Mouse (Mus musculus) cortical plate, adult 2 months (tissue): ENCODE results near the gene Commd9. TPM values are rescaled to one million over a fixed set of nuclear protein-coding genes. Genes with fewer than 3 reads are reported as not detected.

Source experiments
- H3K27ac ChIP-seq: fragments of 200-500 bp; 2 replicates; pipeline ENCODE4 v1.5.1; 2012; ENCODE audit warnings: low read length, control low read depth, inconsistent platforms; ENCODE audit not compliant: insufficient read depth
- H3K4me1 ChIP-seq: fragments of 200-500 bp; 2 replicates; pipeline ENCODE4 v1.6.1; 2011; ENCODE audit warnings: low read length; ENCODE audit not compliant: control insufficient read depth, insufficient read depth
- H3K4me3 ChIP-seq: fragments of 200-500 bp; 2 replicates; pipeline ENCODE4 v1.5.1; 2011; ENCODE audit warnings: mild to moderate bottlenecking, low read length, control low read depth; ENCODE audit not compliant: insufficient read depth
- CTCF ChIP-seq: fragments of 200-500 bp; IDR thresholded peaks from 2 replicates; pipeline ENCODE4 v1.5.1; 2011; ENCODE audit warnings: mild to moderate bottlenecking, control low read depth, low read length; ENCODE audit not compliant: insufficient read depth; ENCODE audit errors: extremely low read depth
- POLR2A ChIP-seq: fragments of 200-500 bp; IDR thresholded peaks from 2 replicates; pipeline ENCODE4 v1.6.1; 2011; ENCODE audit warnings: mild to moderate bottlenecking, low read length, control low read depth; ENCODE audit not compliant: insufficient read depth; ENCODE audit errors: extremely low read depth
- polyA plus RNA-seq: library from polyadenylated mRNA; depleted of rRNA; stranded (reverse); fragments of >200 nt; gene quantifications from 2 replicates; pipeline ENCODE4 v1.2.3, GENCODE M21; 2012; rRNA removed

Gene Commd9
- polyA plus RNA-seq, result 86.5 and 88.5 TPM in 2 replicates

DNA sequence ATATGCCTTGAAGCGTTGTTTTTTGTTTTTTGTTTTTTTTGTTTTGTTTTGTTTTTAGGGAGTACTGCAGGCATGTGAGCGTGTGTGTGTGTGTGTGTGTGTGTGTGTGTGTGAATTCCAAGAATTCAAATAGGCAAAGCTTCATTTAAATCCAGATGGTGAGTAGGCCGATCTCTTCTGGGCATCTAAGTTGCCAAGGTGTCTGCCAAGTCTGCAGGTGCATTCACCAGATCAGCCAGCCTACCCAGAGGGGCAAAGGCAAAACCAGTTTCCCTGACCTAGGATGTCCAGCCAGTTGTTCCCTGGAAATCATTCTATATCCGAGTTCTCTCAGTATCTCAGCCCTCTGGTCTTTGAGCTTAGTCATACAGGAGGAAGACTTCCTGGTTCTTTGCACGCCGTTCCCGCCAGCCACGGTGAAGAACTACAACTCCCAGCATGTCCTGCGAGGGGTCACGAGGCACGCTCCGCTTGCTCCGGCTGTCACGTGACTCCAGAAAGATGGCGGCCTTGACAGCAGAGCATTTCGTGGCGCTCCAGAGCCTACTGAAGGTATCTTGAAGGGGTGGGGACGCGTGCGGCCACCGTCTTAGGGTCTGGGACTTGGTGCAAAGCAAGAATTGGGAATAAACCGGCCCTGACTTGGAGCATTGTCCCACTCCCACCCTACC, at the start of gene Commd9:
Commd9 (plus strand) TSS at position 480 of the 671 bp plus-strand sequence.
- TF ChIP-seq POLR2A (peak; percentile 94), CTCF (no peak)
- Histone ChIP-seq H3K4me3 (peak within 1 kb of the TSS; percentile 47), H3K27ac (0 out of 2 replicates have a peak within 1 kb of the TSS, but pooled peaks have one; percentile 30), H3K4me1 (peaks cover 1% of the 10 kb centered on the region; the same call in 1 of the 2 replicates)

DNA sequence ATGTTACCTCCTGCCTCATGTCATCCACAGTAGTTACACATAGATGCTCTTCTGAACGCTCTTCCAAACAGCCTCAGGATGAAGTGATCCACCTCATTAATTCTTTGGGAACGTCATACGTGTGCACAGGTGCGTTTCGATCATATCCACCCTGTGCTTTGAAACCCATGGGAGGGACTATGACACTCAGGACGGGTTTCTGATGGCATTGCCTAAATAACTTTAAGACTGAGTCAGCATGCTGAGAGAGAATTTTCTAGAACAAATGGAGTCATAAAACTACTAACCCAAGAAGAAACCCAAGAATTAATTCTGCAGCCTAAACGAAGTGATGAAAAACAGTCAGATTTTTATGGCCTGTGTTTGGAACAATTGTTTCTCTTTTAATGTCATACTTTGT, 43.3 kb upstream of the Commd9 start:
- H3K27ac ChIP-seq, result no peak overlapping the region
- no peaks in the 10 kb centered on the region for H3K4me1 ChIP-seq
- TF ChIP-seq CTCF, result no peak
- no peak for TF ChIP-seq POLR2A
- no peak overlapping the region for H3K4me3 ChIP-seq

- no peaks in the 10 kb centered on the region for H3K4me1 ChIP-seq
- no peak overlapping the region for H3K4me3 ChIP-seq
- TF ChIP-seq CTCF (no peak), POLR2A (no peak)
- no peak overlapping the region for H3K27ac ChIP-seq
Measured at GRCm38 (mm10) chr2:101854792-101855191, 31.3 kb upstream of the Commd9 start.

DNA sequence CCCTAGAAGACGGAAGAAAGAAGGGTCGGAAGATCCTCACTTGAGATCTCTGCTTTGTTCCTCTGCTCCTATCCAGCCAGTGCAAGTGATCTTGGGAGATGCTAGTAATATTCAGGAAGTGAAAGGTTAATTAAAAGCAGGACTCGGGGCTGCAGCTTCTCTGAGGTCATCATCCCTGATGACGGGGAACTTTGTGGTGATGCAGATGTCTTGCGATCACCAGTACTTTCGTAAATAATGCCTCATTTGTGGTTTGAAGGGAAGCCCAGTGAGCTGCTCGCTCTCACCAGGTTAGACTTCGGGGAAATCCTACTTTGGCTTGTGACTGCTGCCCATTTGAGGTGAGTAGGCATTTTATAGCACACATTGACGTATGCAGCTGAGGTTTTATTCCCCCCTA, 29.9 kb upstream of the Commd9 start:
- Histone ChIP-seq H3K4me3 (no peak overlapping the region), H3K4me1 (no peaks in the 10 kb centered on the region; the same call in 1 of the 2 replicates), H3K27ac (no peak overlapping the region)
- TF ChIP-seq CTCF, result no peak

- Histone ChIP-seq H3K27ac (no peak overlapping the region), H3K4me1 (no peaks in the 10 kb centered on the region; the same call in 1 of the 2 replicates), H3K4me3 (no peak overlapping the region)
- no peak for TF ChIP-seq CTCF
- no peak for TF ChIP-seq POLR2A
Measured at GRCm38 (mm10) chr2:101860920-101861485, 25.0 kb upstream of the Commd9 start.

GRCm38 (mm10) chr2:101862219-101863123, 23.6 kb upstream of the Commd9 start:
- Histone ChIP-seq H3K4me1 (no peaks in the 10 kb centered on the region; the same call in 1 of the 2 replicates), H3K4me3 (no peak overlapping the region), H3K27ac (no peak overlapping the region)
- TF ChIP-seq CTCF (no peak), POLR2A (no peak)

GRCm38 (mm10) chr2:101868683-101869082, 17.4 kb upstream of the Commd9 start:
- TF ChIP-seq CTCF, result no peak
- no peak for TF ChIP-seq POLR2A
- H3K27ac ChIP-seq, result no peak overlapping the region
- no peak overlapping the region for H3K4me3 ChIP-seq
- H3K4me1 ChIP-seq, result no peaks in the 10 kb centered on the region

- Histone ChIP-seq H3K27ac (no peak overlapping the region), H3K4me1 (no peaks in the 10 kb centered on the region), H3K4me3 (no peak overlapping the region)
- no peak for TF ChIP-seq POLR2A
- TF ChIP-seq CTCF, result peak; percentile 36; the same call in 1 of the 2 replicates
Measured at GRCm38 (mm10) chr2:101871179-101871578, 14.9 kb upstream of the Commd9 start.

DNA sequence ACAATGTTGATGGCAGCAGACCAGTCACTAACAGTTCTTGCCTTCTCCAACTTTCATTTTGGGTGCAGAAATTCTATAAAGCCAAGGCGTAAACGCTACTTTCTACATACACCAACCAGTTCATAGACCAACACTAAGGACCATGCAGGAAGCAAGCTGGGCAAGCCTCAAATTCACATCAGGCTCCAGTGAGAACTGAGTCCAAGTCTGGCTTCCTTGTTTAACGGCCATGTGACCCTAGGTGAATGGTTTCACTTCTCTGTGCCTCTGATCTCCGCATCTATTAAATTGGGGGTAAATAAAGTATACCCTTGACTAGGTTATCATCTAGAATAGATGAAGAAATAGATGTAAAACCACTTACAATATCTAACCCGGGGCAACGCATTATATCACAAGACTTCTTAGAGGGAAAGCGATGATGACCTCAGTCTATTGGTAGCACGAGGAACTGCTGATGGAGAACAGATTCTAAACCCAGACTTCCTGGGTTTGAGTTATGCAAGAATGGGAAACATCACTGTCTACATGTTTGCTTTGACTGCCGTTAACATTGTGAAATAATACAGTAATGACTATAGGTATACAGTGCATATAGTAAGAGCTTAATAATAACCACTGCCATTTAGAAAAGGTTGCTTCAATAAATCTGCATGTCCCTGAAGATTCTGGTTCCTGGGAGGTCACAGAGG, 4.4 kb upstream of the Commd9 start:
- H3K27ac ChIP-seq, result peak overlapping the region; percentile 84
- no peak overlapping the region for H3K4me3 ChIP-seq
- TF ChIP-seq POLR2A (no peak), CTCF (no peak)
- no peaks in the 10 kb centered on the region for H3K4me1 ChIP-seq
